Mouse (Mus musculus): Measurements from ENCODE around the gene Urm1. TPM values are rescaled to one million over a fixed set of nuclear protein-coding genes. Genes with fewer than 3 reads are reported as not detected.
"Not testable (repeated sequence)": the region's sequence is repeated elsewhere in the genome, so short reads cannot be mapped to it uniquely, and the experiment has no call there.

The Urm1 gene
- 14.4 and 32.5 TPM in 2 replicates for total RNA-seq (2014; fragmentation: Nextera tagmentation)
- total RNA-seq (2017), result 15.8 and 24.9 TPM in 2 replicates

GRCm38 (mm10) chr2:29820025-29820817, at the start of gene Urm1:
Gene Urm1, plus strand, starts transcription at chr2:29820075.
- peak; percentile 78 for ATAC-seq (replicated peaks; ENCODE audit: low FRiP score, low TSS enrichment, poor library complexity, severe bottlenecking)

GRCm38 (mm10) chr2:29770162-29770561, 49.7 kb upstream of the Urm1 start:
- no peak for ATAC-seq (replicated peaks; ENCODE audit: low FRiP score, low TSS enrichment, poor library complexity, severe bottlenecking)

GRCm38 (mm10) chr2:29771611-29772461, 48.0 kb upstream of the Urm1 start:
- ATAC-seq (replicated peaks; ENCODE audit: low FRiP score, low TSS enrichment, poor library complexity, severe bottlenecking), result no peak

GRCm38 (mm10) chr2:29773323-29773722, 46.6 kb upstream of the Urm1 start:
- peak; percentile 30; the same call in 1 of the 2 replicates for ATAC-seq (replicated peaks; ENCODE audit: low FRiP score, low TSS enrichment, poor library complexity, severe bottlenecking)

GRCm38 (mm10) chr2:29781256-29781655, 38.6 kb upstream of the Urm1 start:
- not testable (repeated sequence) for ATAC-seq (replicated peaks; ENCODE audit: low FRiP score, low TSS enrichment, poor library complexity, severe bottlenecking)

GRCm38 (mm10) chr2:29784290-29784689, 35.6 kb upstream of the Urm1 start:
- ATAC-seq (replicated peaks; ENCODE audit: low FRiP score, low TSS enrichment, poor library complexity, severe bottlenecking), result no peak

- ATAC-seq (replicated peaks; ENCODE audit: low FRiP score, low TSS enrichment, poor library complexity, severe bottlenecking), result peak; percentile 75
Measured at GRCm38 (mm10) chr2:29787104-29787917, 32.6 kb upstream of the Urm1 start, which contains the start of gene Coq4. Gene Coq4, plus strand, starts transcription at chr2:29787493.

GRCm38 (mm10) chr2:29787937-29788681, 31.8 kb upstream of the Urm1 start, which contains the start of gene Trub2:
Gene Trub2, minus strand, starts transcription at chr2:29788502.
- peak; percentile 84 for ATAC-seq (replicated peaks; ENCODE audit: low FRiP score, low TSS enrichment, poor library complexity, severe bottlenecking)

- ATAC-seq (replicated peaks; ENCODE audit: low FRiP score, low TSS enrichment, poor library complexity, severe bottlenecking), result no peak
Measured at GRCm38 (mm10) chr2:29792772-29793487, 26.9 kb upstream of the Urm1 start.

- peak; percentile 96 for ATAC-seq (replicated peaks; ENCODE audit: low FRiP score, low TSS enrichment, poor library complexity, severe bottlenecking)
Measured at GRCm38 (mm10) chr2:29802075-29802826, 17.6 kb upstream of the Urm1 start, which contains the start of gene Slc27a4. Gene Slc27a4, plus strand, starts transcription at chr2:29802634.

GRCm38 (mm10) chr2:29802827-29803201, 17.1 kb upstream of the Urm1 start:
- ATAC-seq (replicated peaks; ENCODE audit: low FRiP score, low TSS enrichment, poor library complexity, severe bottlenecking), result no peak; the same call in 1 of the 2 replicates

GRCm38 (mm10) chr2:29803400-29803831, 16.5 kb upstream of the Urm1 start:
- peak; percentile 76; the same call in 1 of the 2 replicates for ATAC-seq (replicated peaks; ENCODE audit: low FRiP score, low TSS enrichment, poor library complexity, severe bottlenecking)

GRCm38 (mm10) chr2:29815678-29816371, 4.0 kb upstream of the Urm1 start:
- ATAC-seq (replicated peaks; ENCODE audit: low FRiP score, low TSS enrichment, poor library complexity, severe bottlenecking), result no peak

- ATAC-seq (replicated peaks; ENCODE audit: low FRiP score, low TSS enrichment, poor library complexity, severe bottlenecking), result peak; percentile 59; the same call in 1 of the 2 replicates
Measured at GRCm38 (mm10) chr2:29817426-29818232, 2.2 kb upstream of the Urm1 start.

- no peak for ATAC-seq (replicated peaks; ENCODE audit: low FRiP score, low TSS enrichment, poor library complexity, severe bottlenecking)
Measured at GRCm38 (mm10) chr2:29819363-29819762, 512 bp upstream of the Urm1 start.
